Mouse (Mus musculus) heart, embryonic 12.5 days (tissue): ENCODE measurements around the gene Aunip. TPM values are rescaled to one million over a fixed set of nuclear protein-coding genes. Genes with fewer than 3 reads are reported as not detected.
A peak's percentile ranks its signal among the peaks of the same experiment; 100 is the strongest.

Source experiments
- ATAC-seq: fragments of 200-750 bp; cut with Nextera tagmentation; 2 replicates; pipeline ENCODE4 v1.8.0; 2017; ENCODE audit warnings: moderate TSS enrichment, moderate library complexity; ENCODE audit not compliant: insufficient number of reproducible peaks, low FRiP score
- H3K27ac ChIP-seq: fragments of 300-500 bp; sonication (generic); 2 replicates; pipeline ENCODE4 v1.5.1; 2016; ENCODE audit warnings: mild to moderate bottlenecking, moderate library complexity; ENCODE audit not compliant: poor library complexity, severe bottlenecking
- H3K27me3 ChIP-seq: fragments of 300-500 bp; sonication (generic); replicated peaks from 2 replicates; pipeline ENCODE4 v1.6.1; 2016; ENCODE audit warnings: mild to moderate bottlenecking, moderate library complexity
- H3K36me3 ChIP-seq: fragments of 300-500 bp; sonication (generic); 2 replicates; pipeline ENCODE4 v1.6.1; 2016; ENCODE audit warnings: mild to moderate bottlenecking, moderate library complexity
- H3K4me1 ChIP-seq: fragments of 300-500 bp; sonication (generic); replicated peaks from 2 replicates; pipeline ENCODE4 v1.6.1; 2016; ENCODE audit warnings: mild to moderate bottlenecking
- H3K4me2 ChIP-seq: fragments of 300-500 bp; sonication (generic); 2 replicates; pipeline ENCODE4 v1.6.1; 2016; ENCODE audit warnings: mild to moderate bottlenecking, moderate library complexity
- H3K4me3 ChIP-seq: fragments of 300-500 bp; sonication (generic); 2 replicates; pipeline ENCODE4 v1.5.1; 2016; ENCODE audit warnings: mild to moderate bottlenecking
- H3K9ac ChIP-seq: fragments of 300-500 bp; sonication (generic); 2 replicates; pipeline ENCODE4 v1.6.1; 2016; ENCODE audit warnings: mild to moderate bottlenecking, moderate library complexity
- H3K9me3 ChIP-seq: fragments of 300-500 bp; sonication (generic); replicated peaks from 2 replicates; pipeline ENCODE4 v1.6.1; 2016; ENCODE audit warnings: mild to moderate bottlenecking, moderate library complexity
- WGBS: fragments of 180-500 bp; shearing (Covaris S2); methylation state at CpG from one replicate; pipeline ENCODE4 v1.1.7; 2016; 5-methylcytosine and 5-hydroxymethylcytosine counted together
- polyA plus RNA-seq: library from polyadenylated mRNA; unstranded; fragments of >200 nt; fragmentation: Nextera tagmentation; extraction: Ambion mirVana; gene quantifications from 2 replicates; pipeline ENCODE4 v1.2.1, GENCODE M21; 2016

Gene Aunip
- polyA plus RNA-seq, 1 experiment from 2014 or later = 12.0 TPM

- Histone ChIP-seq H3K9ac (no peak overlapping the region), H3K27me3 (no peaks in the 10 kb centered on the region), H3K27ac (no peak overlapping the region), H3K9me3 (0 out of 2 replicates have a peak, but pooled peaks cover 3% of the 10 kb centered on the region), H3K4me2 (no peak overlapping the region), H3K4me1 (peaks cover 7% of the 10 kb centered on the region), H3K4me3 (no peak overlapping the region), H3K36me3 (peaks cover 61% of the 10 kb centered on the region)
- no peak for ATAC-seq
- 80% methylated on average over 4 of the region's 4 CpGs for WGBS
These were observed 37.0 kb upstream of the Aunip start for GRCm38 (mm10) chr4:134473764-134474163.

GRCm38 (mm10) chr4:134474240-134474639, 36.6 kb upstream of the Aunip start:
- WGBS = 78% methylated on average over 8 of the region's 8 CpGs
- no peak overlapping the region for H3K4me2 ChIP-seq
- H3K36me3 ChIP-seq = peaks cover 61% of the 10 kb centered on the region

DNA sequence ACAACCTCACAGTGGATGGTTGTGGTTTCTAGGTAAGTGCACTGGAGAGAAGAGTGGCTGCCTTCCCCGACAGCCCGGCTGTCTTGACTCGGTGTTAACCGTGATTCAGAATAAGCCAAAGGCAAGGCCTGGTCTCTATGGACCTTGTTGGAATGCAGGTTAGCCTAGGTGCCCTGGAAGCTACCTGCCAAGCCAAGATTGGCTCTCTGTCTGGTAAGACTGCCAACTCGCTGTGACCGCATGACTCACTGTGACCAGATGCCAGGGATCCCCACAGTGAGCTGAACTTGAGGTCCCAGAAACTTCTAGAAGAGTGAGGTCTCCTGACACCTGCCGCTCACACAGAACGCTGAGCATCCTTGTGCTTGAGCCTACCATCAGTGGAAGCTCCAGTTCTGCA, 33.9 kb upstream of the Aunip start:
- Histone ChIP-seq H3K4me1 (no peaks in the 10 kb centered on the region), H3K4me2 (no peak overlapping the region), H3K36me3 (peaks cover 50% of the 10 kb centered on the region), H3K27me3 (no peaks in the 10 kb centered on the region), H3K9me3 (no peaks in the 10 kb centered on the region), H3K4me3 (no peak overlapping the region), H3K27ac (no peak overlapping the region), H3K9ac (no peak overlapping the region)
- WGBS = 92% methylated on average over 8 of the region's 8 CpGs
- ATAC-seq = no peak

More at GRCm38 (mm10) chr4:134474240-134474639, 36.6 kb upstream of the Aunip start:
- H3K27ac ChIP-seq = no peak overlapping the region
- peaks cover 6% of the 10 kb centered on the region for H3K4me1 ChIP-seq
- no peak overlapping the region for H3K4me3 ChIP-seq
- no peak for ATAC-seq
- H3K9me3 ChIP-seq = 0 out of 2 replicates have a peak, but pooled peaks cover 3% of the 10 kb centered on the region
- no peaks in the 10 kb centered on the region for H3K27me3 ChIP-seq
- H3K9ac ChIP-seq = no peak overlapping the region

GRCm38 (mm10) chr4:134478031-134478430, 32.8 kb upstream of the Aunip start:
- ATAC-seq = peak; percentile 70; the same call in 1 of the 2 replicates
- no peak overlapping the region for H3K4me3 ChIP-seq
- WGBS = 7% methylated on average over 9 of the region's 9 CpGs
- H3K9me3 ChIP-seq = no peaks in the 10 kb centered on the region
- H3K4me1 ChIP-seq = no peaks in the 10 kb centered on the region
- H3K27me3 ChIP-seq = 0 out of 2 replicates have a peak, but pooled peaks cover 6% of the 10 kb centered on the region
- H3K9ac ChIP-seq = peak overlapping the region; percentile 43; the same call in 1 of the 2 replicates
- no peak overlapping the region for H3K27ac ChIP-seq
- no peak overlapping the region for H3K4me2 ChIP-seq
- H3K36me3 ChIP-seq = peaks cover 39% of the 10 kb centered on the region

DNA sequence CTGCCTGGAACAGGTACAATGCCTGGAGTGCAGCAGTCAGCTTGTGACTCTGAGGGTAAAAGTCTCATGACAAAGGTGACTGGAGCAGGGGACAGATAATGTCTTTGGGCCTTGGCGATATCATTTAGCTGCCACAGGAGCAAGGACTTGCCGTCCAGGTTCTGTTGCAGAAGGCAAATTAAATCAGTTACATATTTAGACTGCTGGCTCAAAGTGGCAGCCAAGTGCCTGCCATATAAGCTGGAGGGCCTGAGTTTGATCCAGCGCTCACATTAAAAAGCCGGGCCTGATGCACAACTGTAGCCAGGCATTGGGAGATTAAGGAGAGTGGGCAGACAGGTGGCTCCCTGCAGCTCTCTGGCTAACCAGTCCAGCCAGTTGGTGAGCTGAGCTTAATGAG, 31.0 kb upstream of the Aunip start:
- Histone ChIP-seq H3K27ac (no peak overlapping the region), H3K4me3 (no peak overlapping the region), H3K4me1 (no peaks in the 10 kb centered on the region), H3K4me2 (no peak overlapping the region), H3K9ac (no peak overlapping the region), H3K9me3 (no peaks in the 10 kb centered on the region), H3K27me3 (0 out of 2 replicates have a peak, but pooled peaks cover 6% of the 10 kb centered on the region), H3K36me3 (peaks cover 25% of the 10 kb centered on the region)
- 80% methylated on average over 4 of the region's 4 CpGs for WGBS
- ATAC-seq = no peak

DNA sequence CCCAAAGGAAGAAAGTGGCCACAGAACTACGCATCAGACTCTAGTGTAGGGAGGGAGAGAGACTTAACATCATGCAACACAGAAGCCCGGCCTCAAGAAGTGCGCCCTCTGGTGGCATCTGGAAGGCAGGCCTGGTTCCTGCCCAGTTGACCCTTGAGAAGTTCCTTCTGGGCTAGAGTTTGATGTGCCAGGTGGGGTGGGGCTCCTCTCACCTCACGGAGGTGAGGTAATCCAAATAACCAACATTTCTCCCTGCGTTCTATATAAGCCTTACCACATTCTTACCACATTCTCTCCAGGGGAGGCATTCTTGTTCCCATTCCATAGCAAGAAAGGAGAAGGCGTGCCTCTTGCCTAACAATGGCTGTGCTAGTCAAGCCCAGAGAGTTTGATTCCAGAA, 29.9 kb upstream of the Aunip start:
- no peak for ATAC-seq
- 21% methylated on average over 6 of the region's 6 CpGs for WGBS
- H3K4me1 ChIP-seq = no peaks in the 10 kb centered on the region

GRCm38 (mm10) chr4:134481270-134481669, 29.5 kb upstream of the Aunip start:
- H3K36me3 ChIP-seq = peaks cover 10% of the 10 kb centered on the region
- no peak overlapping the region for H3K27ac ChIP-seq
- 56% methylated on average over 6 of the region's 6 CpGs for WGBS
- no peaks in the 10 kb centered on the region for H3K4me1 ChIP-seq
- no peaks in the 10 kb centered on the region for H3K9me3 ChIP-seq
- no peak overlapping the region for H3K4me3 ChIP-seq
- no peak overlapping the region for H3K9ac ChIP-seq
- no peak overlapping the region for H3K4me2 ChIP-seq
- no peak for ATAC-seq
- H3K27me3 ChIP-seq = 0 out of 2 replicates have a peak, but pooled peaks cover 6% of the 10 kb centered on the region

More for the DNA sequence above, 29.9 kb upstream of the Aunip start:
- 0 out of 2 replicates have a peak, but pooled peaks cover 6% of the 10 kb centered on the region for H3K27me3 ChIP-seq
- peaks cover 14% of the 10 kb centered on the region for H3K36me3 ChIP-seq
- H3K9me3 ChIP-seq = no peaks in the 10 kb centered on the region
- no peak overlapping the region for H3K4me3 ChIP-seq
- no peak overlapping the region for H3K9ac ChIP-seq
- H3K27ac ChIP-seq = no peak overlapping the region
- H3K4me2 ChIP-seq = no peak overlapping the region

DNA sequence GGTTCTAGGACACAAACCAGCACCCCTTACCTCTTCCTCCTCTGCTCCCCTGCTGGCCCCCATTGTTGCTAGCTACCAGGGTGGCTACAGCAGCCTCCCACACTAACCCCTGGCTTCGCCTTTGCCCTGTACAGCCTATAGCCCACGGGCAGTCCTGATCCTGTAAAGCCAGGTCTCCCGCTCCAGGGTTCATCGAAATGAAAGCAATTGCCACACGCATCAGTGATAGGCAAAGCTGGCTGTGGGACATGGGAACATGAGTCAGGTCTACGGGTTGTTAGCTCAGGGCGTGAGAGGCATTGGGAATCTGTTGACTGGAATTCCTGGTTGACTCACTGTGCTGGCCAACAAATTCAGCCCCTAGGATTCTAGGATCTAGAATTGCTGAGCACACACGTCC, 28.4 kb upstream of the Aunip start:
- WGBS = 76% methylated on average over 8 of the region's 8 CpGs
- H3K9ac ChIP-seq = no peak overlapping the region
- H3K4me2 ChIP-seq = no peak overlapping the region
- 0 out of 2 replicates have a peak, but pooled peaks cover 6% of the 10 kb centered on the region for H3K27me3 ChIP-seq
- no peak overlapping the region for H3K27ac ChIP-seq
- H3K36me3 ChIP-seq = no peaks in the 10 kb centered on the region
- no peaks in the 10 kb centered on the region for H3K4me1 ChIP-seq
- no peaks in the 10 kb centered on the region for H3K9me3 ChIP-seq
- no peak overlapping the region for H3K4me3 ChIP-seq
- no peak for ATAC-seq

GRCm38 (mm10) chr4:134483078-134483688, 27.6 kb upstream of the Aunip start:
- 64% methylated on average over 6 of the region's 6 CpGs for WGBS
- H3K36me3 ChIP-seq = no peaks in the 10 kb centered on the region
- 0 out of 2 replicates have a peak overlapping the region, but pooled peaks have one; percentile 2 for H3K4me2 ChIP-seq
- no peaks in the 10 kb centered on the region for H3K9me3 ChIP-seq
- H3K4me3 ChIP-seq = no peak overlapping the region
- no peaks in the 10 kb centered on the region for H3K4me1 ChIP-seq
- H3K9ac ChIP-seq = no peak overlapping the region
- no peak for ATAC-seq
- H3K27me3 ChIP-seq = 0 out of 2 replicates have a peak, but pooled peaks cover 6% of the 10 kb centered on the region
- H3K27ac ChIP-seq = no peak overlapping the region

GRCm38 (mm10) chr4:134483696-134484095, 27.1 kb upstream of the Aunip start:
- ATAC-seq = no peak
- 33% methylated on average over 6 of the region's 6 CpGs for WGBS

DNA sequence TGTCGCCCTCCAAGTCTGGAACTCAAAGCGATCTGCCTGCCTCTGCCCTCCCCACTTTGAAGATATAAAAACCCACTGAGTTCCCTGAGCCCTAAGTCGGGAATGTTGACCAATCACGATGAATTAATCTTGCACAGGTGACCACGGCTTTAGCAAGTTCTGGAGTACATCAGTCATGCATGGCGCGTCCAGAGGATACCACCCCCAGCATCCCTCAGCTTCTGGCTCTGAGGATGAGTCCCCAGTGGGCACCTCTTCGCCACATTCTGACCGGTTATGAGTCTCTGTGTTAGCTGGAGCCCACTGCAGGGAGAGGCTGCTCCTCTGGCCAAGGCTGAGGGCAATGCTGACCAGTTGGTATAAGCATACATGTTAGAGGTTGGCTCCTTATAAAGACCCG, 26.6 kb upstream of the Aunip start:
- Histone ChIP-seq H3K27me3 (0 out of 2 replicates have a peak, but pooled peaks cover 6% of the 10 kb centered on the region), H3K4me1 (no peaks in the 10 kb centered on the region), H3K27ac (no peak overlapping the region), H3K9ac (no peak overlapping the region), H3K36me3 (no peaks in the 10 kb centered on the region), H3K9me3 (no peaks in the 10 kb centered on the region), H3K4me2 (no peak overlapping the region), H3K4me3 (no peak overlapping the region)
- WGBS = 75% methylated on average over 10 of the region's 10 CpGs
- no peak for ATAC-seq

More at GRCm38 (mm10) chr4:134483696-134484095, 27.1 kb upstream of the Aunip start:
- Histone ChIP-seq H3K27ac (no peak overlapping the region), H3K9ac (no peak overlapping the region), H3K4me1 (no peaks in the 10 kb centered on the region), H3K9me3 (no peaks in the 10 kb centered on the region), H3K4me2 (0 out of 2 replicates have a peak overlapping the region, but pooled peaks have one; percentile 2), H3K4me3 (no peak overlapping the region), H3K36me3 (no peaks in the 10 kb centered on the region), H3K27me3 (0 out of 2 replicates have a peak, but pooled peaks cover 6% of the 10 kb centered on the region)
